Mouse (Mus musculus) mouse embryonic stem cell (cell line): ENCODE results near the gene Trim44.

ENCODE experiments used
- in situ Hi-C, 2 experiments: fragments of 300-500 bp; cut with MboI; formaldehyde crosslinking; loops; 1 replicate in 1 of 2; 3 replicates in 1 of 2; pipeline ENCODE4 v1.14.3; 2019 to 2020; ENCODE audit warnings: low sequenced_read_pairs in 2 of 2, low pct_unique_long_range_greater_than_20kb in 1 of 2, mixed read lengths in 1 of 2; ENCODE audit not compliant: unreplicated experiment in 1 of 2

Trim44 gene

DNA sequence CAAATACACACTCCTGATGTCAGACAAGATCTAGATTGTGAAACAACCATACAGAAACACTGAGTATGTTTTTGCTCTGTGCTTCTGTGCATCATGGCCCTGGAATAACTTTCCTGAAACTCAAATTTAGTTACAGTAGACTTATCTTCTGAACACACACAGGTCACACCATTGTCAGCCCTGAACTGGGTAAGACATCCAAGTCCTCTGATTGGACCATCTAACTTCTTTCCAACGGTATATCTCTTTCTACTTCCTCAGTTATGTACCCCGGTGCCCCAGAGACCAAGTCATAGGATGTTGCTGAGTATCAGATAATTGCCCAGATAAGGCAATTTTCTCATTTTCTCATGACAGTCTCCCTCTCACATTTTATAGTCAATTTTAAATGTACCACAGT, 5.1 kb upstream of the Trim44 start:
- in situ Hi-C loops, result no loop called here

DNA sequence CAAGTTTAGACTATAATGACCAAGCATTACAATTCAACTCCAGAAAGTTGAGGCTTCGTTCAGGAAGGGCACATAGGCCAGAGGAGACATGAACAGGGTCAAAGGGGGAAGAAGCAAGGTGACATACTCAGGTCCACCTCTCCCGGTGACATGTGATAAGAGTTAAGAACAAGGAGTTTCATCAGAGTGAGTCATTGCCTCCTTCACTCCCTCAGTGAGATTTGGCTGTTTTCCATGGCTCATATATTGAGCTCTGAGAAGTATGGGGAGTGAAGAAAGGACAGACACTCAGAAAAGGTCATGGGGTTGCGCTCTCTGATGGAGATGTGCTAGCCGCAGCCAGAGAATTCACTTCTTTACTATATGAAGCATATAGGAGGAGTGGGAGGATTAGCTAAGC, 3.0 kb upstream of the Trim44 start:
- in situ Hi-C loops, result no loop called here

DNA sequence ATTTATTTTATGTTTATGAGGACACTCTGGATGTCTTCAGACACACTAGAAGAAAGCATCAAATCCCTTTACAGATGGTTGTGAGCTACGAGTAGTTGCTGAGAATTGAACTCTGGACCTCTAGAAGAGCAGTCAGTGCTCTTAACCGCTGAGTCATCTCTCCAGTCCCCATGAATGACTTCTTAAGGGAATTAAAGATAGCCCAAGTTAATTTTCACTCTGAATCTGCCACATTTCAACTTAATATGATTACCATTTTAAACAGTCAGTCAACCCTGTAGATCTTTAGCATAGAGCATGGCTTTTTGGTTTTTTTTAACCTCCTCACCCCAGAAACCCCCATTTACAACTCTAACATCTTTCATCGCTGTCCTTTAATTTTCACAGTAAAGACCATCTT, 2.1 kb upstream of the Trim44 start:
- in situ Hi-C loops, result no loop called here

DNA sequence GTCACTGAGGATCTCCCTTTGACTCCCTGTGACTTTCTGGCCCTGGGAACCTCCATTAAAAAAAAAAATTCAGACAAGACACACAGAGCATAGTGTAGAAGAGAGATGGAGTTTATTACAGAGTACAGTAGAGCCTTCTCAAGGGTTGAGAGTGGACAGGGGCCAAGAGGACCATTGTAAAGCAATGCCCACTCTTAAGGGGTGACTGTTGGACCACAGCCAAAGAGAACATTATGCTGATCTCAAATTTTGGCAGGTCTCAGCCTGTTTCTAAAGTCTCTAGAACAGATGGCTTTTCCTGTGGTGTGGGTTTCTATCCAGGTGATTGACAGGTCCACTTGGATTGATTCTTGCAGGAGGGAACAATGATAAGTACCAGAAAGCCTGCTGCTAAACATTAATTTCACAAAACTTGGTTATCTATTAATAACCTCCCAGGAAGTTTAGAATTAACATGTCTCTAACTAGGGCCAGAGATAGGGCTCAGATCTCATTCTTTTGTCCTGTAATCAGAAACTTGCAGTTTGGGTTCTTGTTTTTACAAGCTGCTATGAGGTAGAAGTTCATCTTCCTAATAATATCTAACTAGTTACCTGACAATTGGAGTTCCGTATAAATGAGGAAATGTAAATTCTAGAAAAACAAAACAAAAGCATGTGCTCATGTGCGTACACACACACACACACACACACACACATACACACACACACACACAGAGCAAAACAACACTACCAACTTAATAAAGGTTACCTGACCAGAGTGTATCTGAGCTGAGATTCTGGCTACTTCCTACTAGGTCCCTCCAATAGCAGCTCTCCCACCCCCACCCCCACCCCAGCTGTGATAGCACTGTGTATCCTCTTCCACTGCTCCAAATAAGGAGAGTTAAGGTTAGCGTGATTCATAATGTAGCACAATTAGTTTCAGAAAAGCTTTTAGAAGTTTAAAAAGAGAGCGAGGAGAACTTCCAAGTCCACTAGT, 1.0 kb downstream of the Trim44 start:
- in situ Hi-C loops, result no loop called here

DNA sequence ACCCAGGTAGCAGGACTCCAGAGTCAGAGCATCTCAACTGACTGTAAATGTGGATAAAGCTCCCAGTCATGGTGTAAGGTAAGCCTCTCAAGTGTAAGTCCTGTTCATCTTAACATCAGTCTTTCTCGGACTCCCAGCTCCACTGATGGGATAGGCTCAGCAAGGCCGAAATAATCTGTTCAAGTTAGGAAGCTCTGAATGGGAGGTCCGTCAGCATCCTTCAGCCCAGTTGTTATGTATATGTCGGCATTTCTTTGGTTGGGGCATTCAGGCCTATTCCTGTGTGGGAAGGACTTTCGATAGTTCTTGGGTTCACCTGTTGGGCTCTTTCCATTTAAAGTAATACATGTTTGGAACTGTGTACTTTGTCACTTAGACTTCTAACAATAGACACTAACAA, 3.6 kb downstream of the Trim44 start:
- in situ Hi-C loops, result no loop called here

DNA sequence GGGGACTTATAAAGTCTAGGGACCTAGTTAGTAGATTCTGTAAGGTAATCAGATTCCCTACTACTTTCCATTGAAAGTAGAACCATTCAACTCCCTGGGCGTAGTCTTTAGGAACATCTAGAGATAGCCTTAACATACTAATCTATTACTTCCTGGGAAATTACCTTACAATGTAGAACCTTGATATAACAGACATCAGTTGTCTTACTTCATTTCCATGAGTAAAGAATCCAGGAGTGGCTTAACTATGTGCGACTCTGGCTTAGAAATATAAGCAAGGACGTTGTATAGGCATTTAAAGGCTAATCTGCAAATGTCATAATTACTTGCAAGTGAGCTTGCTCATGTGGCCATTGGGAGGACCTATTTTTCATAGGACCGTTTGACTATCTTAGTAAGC, 4.3 kb downstream of the Trim44 start:
- in situ Hi-C loops, result no loop called here

DNA sequence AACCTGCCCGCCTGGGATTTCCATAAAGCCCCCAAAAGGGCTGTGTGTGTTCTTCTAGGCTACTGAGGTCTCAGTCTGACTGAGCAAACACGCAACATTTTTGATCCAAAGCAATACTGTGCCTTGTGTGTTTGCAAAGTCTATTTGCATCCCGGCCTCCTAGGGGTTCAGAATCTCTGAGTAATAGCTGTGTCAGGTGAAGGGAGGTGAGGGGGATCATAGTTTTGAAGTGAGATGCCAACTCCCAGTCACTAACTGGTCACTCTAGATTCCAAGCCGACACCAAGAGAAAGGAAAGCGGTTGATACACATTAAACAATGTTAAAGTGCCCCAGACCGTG, 6.3 kb downstream of the Trim44 start:
- in situ Hi-C loops, result no loop called here

DNA sequence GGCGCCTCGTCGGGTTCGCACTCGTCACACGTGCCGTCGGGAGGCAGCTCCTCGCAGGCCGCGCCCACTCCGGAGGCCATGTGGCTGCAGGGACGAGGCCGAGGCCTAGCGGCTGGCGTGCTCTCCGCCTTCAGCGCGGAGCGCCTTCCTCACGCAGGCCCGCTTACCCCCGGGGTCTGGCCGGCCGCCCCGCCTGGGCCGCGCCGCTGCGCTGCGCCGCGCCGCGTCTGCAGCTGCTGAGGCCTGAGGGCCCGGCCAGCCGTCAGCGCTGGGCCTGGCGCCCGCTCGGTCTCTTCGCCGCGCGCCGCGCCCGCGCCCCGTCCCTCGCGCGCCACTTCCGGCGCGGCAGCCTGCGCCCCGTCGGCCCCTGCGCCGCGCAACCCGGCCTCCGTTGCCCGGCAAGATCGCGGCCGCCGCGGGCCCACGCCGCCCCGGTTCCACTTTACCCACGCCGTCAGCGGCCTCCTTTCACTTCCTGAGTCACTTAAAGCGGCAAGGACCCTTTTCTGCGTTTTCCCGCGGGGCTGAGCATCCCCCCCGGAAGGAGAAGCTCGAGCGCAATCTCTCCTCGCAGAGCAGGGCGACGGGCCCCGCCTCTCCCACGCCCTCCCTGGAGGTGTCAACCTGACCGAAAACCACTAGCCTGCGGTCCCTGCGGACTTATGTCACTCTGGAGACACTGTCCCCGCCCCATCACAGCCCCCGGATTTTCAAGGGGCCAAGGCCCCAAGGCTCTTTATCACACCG, 6.8 kb downstream of the Trim44 start:
- in situ Hi-C loops, result no loop called here

DNA sequence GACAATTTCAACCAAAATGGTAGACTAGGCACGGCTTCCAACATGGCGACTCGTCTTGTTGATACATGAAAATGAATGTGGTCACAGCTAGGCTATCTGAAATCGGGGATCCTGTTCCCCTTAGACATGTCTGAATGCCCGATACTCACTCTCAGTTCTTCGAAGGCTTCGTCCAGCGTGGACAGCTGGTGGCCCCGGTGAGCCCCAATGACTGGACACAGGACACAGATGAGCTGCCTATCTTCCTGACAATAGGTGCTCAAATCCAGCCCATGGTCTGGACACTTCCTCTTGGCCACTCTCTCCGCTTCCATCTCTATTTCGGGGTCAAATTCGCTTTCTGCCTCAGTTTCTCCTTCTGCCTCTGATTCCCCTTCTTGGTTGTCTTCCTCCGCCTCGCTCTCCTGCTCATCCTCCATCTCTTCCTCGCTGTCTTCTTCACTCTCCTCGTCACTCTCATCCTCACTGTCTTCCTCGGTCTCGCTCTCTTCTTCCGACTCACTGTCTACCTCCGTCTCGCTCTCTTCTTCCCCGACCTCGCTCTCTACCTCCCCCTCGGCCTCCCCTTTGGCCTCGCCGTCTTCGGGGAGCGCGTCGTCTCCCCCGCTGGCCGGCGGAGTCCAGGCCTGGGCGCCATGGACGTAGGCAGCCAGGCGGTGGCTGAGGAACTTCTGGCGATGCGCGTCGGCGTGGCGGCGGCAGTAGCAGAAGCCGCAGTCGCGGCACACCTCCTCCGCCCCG, 7.6 kb downstream of the Trim44 start:
- in situ Hi-C loops, result no loop called here

DNA sequence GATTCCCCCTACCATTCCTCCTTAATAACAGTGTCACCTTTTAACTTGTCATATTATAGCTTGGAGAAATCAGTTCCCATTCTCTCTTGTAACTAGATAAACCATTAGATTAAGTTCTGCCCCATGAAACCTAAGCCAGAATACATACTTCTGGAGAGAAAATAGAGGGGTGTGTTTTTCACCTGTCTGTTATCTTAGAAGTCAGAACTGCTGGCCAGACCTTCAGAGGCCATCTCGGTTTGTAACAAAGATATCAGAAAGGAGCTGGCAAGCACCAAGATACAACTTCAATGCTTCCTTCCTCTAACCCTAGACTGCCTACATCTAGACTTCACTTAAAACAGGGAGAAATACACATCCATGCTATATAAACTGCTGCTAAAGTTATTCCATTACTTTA, 11.1 kb downstream of the Trim44 start:
- in situ Hi-C loops, result no loop called here

DNA sequence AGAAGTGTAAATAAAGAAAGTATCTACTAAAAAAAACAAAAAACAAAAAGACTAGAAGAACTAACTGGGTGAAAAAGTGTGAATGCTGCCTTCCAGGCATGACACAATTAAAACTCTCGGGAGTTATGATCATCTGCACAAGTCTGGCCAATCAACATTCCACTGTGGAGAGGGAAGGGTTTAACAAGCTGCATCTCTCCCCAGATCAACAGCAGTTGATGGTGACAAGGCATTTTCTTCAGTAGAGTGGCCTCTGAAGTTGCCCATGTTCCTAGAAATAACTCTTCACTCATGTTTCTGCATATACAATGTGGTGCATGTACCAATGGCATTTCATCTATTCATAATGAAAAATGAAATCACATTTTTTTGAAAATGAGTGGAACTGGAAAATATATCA, 14.2 kb downstream of the Trim44 start:
- in situ Hi-C loops, result no loop called here

DNA sequence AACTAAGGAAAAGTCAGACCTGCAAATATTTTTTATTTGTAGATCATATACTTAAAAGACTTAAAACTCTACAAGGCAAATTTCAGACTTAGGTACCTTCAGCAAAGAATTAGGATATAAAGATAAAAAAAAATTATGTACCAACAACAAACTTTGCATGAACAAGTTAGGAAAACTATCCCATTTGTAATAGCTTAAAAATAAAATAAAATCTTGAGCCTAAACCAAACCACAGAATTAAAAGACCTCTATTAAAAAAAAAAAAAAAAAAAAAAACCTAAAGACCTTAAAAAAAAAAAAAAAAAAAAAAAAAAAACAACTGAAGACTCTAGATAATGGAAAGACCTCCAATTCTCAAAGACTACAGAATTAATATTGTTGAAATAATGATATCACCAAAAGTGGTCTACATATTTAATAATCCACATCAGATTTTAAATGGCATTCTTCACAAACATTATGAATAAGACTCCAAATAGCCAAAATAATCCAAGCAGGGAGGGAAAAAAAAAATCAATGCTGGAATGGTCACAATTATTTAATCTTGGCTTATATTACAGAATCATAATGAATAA, 22.2 kb downstream of the Trim44 start:
- in situ Hi-C loops, result no loop called here

DNA sequence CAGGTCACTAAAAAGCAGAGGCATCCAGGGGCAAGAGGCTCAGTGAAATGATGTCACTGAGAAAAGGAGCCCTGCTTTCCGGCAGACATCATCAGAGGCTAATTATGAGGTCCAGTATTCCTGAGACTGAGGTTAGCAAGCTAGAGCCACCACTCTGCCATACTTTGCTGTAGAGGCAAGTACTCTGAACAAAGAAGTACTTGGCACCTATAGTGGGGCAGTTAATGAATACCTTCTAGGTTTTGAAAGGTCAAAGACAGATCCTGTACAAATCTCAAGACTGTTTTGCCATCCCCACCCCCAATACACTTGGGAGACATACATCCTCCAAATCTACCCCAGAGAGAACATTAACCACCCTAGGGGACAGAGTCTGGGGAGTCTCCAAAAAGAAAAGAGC, 23.1 kb downstream of the Trim44 start:
- in situ Hi-C loops, result no loop called here

DNA sequence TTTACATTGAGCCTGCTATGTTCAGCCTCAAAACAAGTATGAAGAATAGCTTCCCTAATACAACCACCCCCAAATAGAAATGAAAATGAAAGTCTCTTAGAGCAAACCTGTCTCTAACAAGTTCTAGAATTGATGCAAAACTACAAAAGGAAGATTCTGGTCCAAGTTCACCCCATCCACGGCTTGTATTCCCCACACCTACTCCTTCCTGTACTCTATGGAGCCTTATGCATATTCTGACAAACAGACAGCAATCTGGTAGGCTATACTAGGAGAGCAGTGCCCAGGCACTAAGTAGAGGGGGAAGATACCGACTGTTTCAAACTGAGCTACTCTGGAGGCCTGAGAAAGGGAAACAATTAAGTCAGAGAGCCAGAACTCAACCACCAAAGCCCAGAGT, 23.6 kb downstream of the Trim44 start:
- in situ Hi-C loops, result no loop called here

DNA sequence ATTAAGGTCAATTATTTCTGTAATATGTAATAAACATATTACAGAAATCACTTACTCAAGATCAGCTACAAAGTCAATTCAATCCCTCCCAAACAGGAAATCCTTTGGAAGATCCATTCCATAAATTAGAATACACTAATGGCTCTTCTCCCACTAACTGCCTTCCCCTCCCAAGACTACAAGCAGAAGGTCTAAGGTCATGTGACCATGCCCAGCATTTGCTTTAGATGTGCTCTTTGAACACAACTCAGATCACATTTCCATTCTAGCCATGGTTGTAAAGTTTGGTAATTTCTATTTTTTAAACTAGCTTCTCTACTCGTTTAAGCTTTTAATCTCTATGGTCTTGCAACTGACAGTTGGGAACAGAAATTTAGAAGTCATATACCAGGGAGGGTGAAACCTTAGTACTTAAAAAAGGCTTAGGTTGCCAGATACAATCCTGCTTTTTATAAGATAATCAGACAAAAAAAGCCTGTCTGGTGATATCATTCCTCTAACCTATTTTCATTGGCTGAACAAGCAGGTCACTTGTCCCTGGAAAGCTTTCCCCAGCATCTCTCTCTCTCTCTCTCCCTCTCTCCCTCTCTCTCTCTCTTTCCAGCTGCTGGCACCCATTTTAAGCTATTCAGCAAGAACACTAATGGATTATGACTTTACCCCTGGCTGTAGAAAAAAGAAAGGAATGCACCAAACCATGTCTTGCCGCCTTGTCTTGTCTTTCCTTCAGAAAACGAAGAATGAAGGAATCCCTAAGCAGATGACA, 24.4 kb downstream of the Trim44 start:
- in situ Hi-C loops, result no loop called here

DNA sequence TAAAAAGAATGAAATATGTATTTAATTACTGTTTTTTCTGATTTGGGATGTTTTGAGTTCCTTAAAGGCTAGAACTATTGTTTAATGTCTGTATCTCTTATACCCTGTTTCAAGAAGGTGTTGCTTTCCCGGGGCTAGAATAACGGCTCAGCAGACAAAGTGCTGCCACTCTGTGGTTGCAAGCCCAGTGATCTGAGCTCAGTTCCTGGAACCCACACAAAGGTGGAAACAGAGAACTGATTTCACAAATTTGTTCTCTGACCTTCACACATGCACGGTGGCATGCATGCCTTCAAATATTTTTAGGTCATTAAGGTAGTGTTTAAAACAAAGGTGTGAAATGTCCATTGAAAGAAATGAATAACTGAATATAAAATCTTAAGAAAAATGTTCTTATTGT, 25.1 kb downstream of the Trim44 start:
- in situ Hi-C loops, result no loop called here

DNA sequence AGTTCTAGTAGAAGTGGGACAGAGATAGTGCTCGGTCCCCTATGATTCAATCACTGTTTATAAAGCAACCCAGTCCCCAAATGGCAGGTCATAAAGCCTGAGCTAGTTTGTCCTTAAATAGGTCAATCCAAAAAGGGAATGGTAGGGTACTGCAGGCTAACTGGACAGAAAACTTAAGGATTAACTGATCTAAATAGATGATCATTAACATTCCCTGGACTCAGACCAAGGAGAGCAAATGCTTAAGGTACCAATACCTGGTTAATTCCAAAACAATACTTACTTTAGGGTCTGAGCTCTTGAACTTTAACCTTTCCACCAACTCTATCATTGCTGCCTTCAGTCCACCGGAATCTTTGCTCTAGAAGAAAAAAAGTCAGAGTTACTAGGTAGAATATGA, 27.0 kb downstream of the Trim44 start:
- in situ Hi-C loops, result no loop called here

DNA sequence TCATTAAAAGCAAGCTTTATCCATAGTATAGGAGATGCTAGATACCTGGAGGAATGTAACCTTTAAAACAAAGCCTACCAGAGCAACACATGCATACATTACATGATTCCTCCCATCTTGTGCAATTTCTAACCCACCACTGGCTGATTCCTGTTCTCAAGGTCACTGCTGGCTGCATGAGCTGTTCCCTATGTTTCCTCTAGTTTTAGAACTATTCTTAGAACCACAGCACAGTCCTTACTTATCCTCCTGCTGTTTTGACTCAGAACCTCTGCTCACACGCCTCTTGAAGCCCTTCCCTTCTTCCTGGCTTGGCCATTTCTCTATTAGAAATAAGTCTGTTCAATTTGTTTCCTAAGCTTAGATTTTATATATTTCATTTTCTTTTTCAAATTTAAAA, 28.7 kb downstream of the Trim44 start:
- in situ Hi-C loops, result no loop called here
